Mouse (Mus musculus) erythroid progenitor cell, adult 5-6 weeks (primary cell): ENCODE measurements at regions not wholly inside any gene's neighbourhood (a gene's known extent, or its start where the extent isn't known, plus 50 kb on each side); places are given as distances from the start of the nearest gene placed in this dataset.

Experiments used
- ATAC-seq: replicated peaks from 2 replicates; pipeline ENCODE4 v1.8.0; 2016; ENCODE audit warnings: moderate number of reproducible peaks, mild to moderate bottlenecking, moderate TSS enrichment, inconsistent platforms; ENCODE audit not compliant: poor library complexity, low FRiP score, severe bottlenecking

GRCm38 (mm10) chr3:130795396-130795795, 65.2 kb upstream of the Rpl34 start:
- ATAC-seq, result no peak

GRCm38 (mm10) chr3:130794142-130794925, 64.1 kb upstream of the Rpl34 start:
- ATAC-seq, result no peak

GRCm38 (mm10) chr3:130780706-130781240, 50.6 kb upstream of the Rpl34 start:
- no peak for ATAC-seq
